Mouse (Mus musculus) ES-E14 (cell line): ENCODE measurements around the gene Mapkbp1.

Source experiments
- CHD2 ChIP-seq: IDR thresholded peaks from 2 replicates; pipeline ENCODE4 v1.6.1; 2014; ENCODE audit warnings: mild to moderate bottlenecking, low read depth, low read length, inconsistent platforms
- HCFC1 ChIP-seq: IDR thresholded peaks from 2 replicates; pipeline ENCODE4 v1.6.1; 2012; ENCODE audit warnings: low read length, inconsistent platforms, borderline replicate concordance; ENCODE audit not compliant: insufficient read depth
- MAFK ChIP-seq: IDR thresholded peaks from 2 replicates; pipeline ENCODE4 v1.6.1; 2014; ENCODE audit warnings: mild to moderate bottlenecking, low read depth, low read length, inconsistent platforms; ENCODE audit not compliant: insufficient read depth

DNA sequence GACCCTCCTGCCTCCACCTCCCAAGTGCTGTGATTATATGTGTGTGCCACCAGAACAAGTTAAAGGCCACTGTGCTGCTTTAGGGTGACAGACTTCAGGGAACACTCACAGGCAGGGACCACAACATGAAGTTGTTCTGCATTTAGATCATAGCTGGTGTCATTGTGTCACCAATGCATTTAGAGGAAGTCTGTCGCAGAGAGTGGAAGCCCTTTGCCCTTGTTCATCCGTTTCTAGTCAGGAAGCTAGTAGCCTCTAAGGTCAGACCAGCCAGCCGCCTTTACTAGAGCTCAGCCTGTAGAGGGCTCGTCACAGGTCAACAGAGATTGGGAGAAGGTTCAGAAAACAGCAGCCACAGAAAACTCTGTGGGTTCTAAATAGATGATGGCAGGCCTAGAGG lies 36.2 kb downstream of the Mapkbp1 start:
- no peak for TF ChIP-seq HCFC1
- TF ChIP-seq MAFK, result no peak
- no peak for TF ChIP-seq CHD2
